Mouse (Mus musculus): ENCODE data around the gene Efcab6.

Efcab6 gene

DNA sequence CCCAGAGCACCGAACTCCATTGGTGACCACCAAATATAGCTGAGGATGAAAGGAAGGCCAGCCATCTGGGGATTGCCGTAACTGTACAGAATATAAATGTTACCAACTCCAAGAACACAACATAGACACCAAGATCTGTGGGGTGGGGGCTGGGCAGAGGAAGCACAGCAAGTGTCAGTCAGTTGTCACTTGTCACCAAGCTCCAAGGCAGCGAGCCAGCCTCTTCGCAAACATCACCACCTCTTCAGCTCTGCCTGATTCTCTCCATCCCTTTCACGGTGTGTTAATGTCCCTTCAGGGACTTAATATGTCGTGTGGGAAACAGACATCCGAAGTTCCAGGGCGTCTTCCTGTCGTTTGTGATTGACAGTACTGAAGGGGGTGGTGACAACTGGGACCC lies 93.0 kb downstream of the Efcab6 start:
- DNase-seq (ENCODE audit: low spot score), result no peak

DNA sequence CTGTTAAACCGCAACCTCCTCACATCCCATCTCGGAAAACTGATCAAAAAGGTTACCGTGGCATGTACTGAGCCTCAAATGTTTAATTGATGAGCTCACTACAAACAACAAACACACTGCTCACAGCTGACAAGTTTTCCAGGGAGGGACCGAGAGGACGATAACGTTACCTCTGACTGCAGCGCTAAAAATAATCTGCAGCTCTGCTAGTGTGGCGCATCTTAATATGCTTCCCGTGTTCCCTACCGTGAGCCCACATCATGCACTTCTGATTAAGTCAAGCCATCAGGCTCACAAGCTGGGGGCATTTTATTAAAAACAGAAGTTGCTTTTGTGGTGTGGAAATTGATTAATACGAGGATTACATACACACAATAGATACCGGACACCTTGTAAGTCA lies 97.4 kb downstream of the Efcab6 start:
- DNase-seq (ENCODE audit: low spot score), result no peak

GRCm38 (mm10) chr15:83965126-83965525 lies 100.1 kb downstream of the Efcab6 start:
- DNase-seq (ENCODE audit: low spot score), result no peak

- no peak for DNase-seq (ENCODE audit: low spot score)
These were observed 106.8 kb downstream of the Efcab6 start for GRCm38 (mm10) chr15:83958376-83958775.

GRCm38 (mm10) chr15:83956996-83957395 lies 108.2 kb downstream of the Efcab6 start:
- no peak for DNase-seq (ENCODE audit: low spot score)

- DNase-seq (ENCODE audit: low spot score), result no peak
These were observed 109.1 kb downstream of the Efcab6 start for GRCm38 (mm10) chr15:83955948-83956707.

GRCm38 (mm10) chr15:83949729-83950491 lies 115.3 kb downstream of the Efcab6 start:
- no peak for DNase-seq (ENCODE audit: low spot score)

DNA sequence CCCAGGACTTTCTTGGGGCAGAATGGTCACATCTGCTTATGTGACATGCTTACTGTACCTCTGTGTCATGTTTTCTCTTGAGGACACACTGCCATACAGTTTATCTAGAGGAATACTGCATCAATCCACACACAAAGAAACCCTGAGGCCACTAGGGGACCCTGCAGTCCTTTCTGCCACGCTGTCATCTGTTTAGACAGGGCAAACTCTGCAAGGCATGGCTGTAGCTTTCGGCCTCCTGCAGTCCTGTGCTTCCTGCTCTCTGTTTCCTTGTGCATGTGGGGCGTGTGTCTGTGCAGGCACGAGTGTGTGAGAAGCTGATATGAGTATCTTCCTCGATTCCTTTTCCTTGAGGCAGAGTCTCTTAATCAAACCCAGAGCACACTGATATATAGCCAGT lies 125.5 kb downstream of the Efcab6 start:
- no peak for DNase-seq (ENCODE audit: low spot score)

GRCm38 (mm10) chr15:83938466-83938865 lies 126.7 kb downstream of the Efcab6 start:
- DNase-seq (ENCODE audit: low spot score), result no peak

GRCm38 (mm10) chr15:83936506-83936905 lies 128.7 kb downstream of the Efcab6 start:
- no peak for DNase-seq (ENCODE audit: low spot score)

- no peak for DNase-seq (ENCODE audit: low spot score)
These were observed 130.4 kb downstream of the Efcab6 start for GRCm38 (mm10) chr15:83934816-83935215.

DNA sequence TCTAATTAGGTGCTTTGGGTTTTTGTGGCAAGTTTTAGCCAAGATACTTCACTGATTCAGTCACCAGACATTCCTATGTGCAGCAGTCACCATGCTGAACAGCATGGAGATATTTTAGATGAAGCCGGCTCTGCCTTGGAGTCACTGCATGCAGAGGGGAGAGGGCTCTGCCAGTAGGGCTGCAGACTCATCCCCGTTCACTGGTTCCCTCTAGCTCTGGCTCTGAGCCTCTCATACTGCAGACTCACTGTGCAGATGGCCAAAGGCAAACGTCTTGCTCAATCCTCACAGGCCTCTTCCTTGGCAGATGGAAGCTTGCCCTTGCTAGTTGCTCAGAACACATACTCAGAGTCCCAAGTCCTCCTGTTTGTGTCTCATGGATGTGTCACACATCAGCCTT lies 139.8 kb downstream of the Efcab6 start:
- DNase-seq (ENCODE audit: low spot score), result no peak

GRCm38 (mm10) chr15:83924656-83925055 lies 140.5 kb downstream of the Efcab6 start:
- peak; percentile 14 for DNase-seq (ENCODE audit: low spot score)

DNA sequence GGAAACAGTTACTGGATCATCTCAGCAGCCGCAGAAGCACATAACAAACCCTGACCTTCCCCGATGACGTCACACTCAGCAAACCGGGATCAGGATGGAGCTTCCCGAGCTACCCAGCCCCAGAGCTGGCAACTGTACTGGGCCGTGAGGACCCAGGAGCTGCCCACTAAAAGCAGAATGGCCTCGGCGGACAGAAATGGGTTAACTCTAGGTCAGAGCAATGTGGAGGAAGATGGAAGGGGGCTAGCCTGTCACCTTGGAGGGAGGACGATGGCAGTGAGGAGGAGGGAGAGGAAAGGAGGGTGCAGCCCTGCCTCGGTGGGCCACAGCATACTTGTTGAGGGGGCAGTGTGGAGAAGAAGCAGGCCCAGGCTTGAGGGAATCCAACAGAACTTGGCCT lies 149.8 kb downstream of the Efcab6 start:
- DNase-seq (ENCODE audit: low spot score), result no peak

GRCm38 (mm10) chr15:83913028-83913714 lies 152.0 kb downstream of the Efcab6 start:
- DNase-seq (ENCODE audit: low spot score), result no peak

- no peak for DNase-seq (ENCODE audit: low spot score)
These were observed 158.7 kb downstream of the Efcab6 start for GRCm38 (mm10) chr15:83906472-83906871.

DNA sequence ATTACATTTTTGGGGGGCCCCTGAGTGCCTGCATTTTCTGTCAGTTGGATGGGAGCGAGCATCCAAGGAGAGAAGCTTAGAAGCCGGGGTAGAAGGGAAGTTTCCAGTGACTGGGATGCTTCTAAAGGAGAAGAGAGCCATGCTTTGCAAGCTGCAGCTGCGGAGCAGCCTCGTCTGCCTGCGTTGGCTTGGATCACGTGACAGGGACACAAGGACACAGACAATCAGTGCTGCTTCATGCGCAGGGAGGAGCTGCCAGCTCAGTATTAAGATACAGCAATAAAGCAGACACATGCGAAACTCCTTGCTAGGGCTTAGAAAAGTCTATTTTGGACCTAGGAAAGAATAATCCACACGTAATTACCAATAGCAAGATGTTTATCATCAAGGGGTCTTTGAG lies 167.9 kb downstream of the Efcab6 start:
- DNase-seq (ENCODE audit: low spot score), result no peak

DNA sequence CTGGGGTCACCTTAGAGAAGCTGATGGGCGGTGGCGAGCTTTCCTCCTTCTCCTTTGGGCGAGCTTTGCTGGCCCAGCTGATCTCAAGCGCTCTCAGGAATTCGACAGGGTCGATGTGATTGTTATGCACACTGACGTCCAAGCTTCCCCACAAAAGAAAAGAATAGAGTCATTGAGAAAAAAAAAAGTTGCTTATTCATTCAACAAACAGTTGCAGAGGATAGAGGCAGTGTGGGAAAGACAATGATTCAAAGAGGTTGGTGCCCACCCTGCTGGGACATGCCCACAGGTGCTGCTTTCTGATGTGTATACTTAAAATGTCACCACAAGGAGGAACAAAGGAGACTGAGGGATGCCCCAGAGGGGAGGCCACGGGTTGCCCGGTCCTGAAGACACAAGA lies 169.2 kb downstream of the Efcab6 start:
- no peak for DNase-seq (ENCODE audit: low spot score)

DNA sequence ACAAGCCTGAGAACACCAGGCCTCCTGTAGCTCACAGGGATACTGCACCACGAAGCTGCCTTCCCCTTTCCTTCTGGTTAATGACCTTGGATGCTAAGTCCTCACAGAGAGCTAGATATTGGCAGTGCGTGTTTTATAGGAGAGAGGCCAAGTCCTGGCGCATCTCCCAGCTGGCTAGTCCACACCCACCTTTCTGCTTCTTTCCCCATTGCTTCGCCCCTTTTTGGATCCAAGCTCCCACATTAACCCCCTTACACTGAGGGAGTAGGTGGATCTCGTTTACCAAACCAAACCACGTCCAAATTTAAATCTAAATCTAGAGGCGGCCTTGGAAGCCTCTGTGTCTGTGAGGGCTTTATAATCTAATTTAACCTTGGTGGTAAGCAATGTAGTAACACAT lies 170.9 kb downstream of the Efcab6 start:
- no peak for DNase-seq (ENCODE audit: low spot score)

GRCm38 (mm10) chr15:83892871-83893270 lies 172.3 kb downstream of the Efcab6 start:
- DNase-seq (ENCODE audit: low spot score), result no peak

GRCm38 (mm10) chr15:83884291-83884690 lies 180.9 kb downstream of the Efcab6 start:
- no peak for DNase-seq (ENCODE audit: low spot score)

GRCm38 (mm10) chr15:83883821-83884220 lies 181.4 kb downstream of the Efcab6 start:
- DNase-seq (ENCODE audit: low spot score), result no peak

- peak; percentile 31 for DNase-seq (ENCODE audit: low spot score)
These were observed 185.3 kb downstream of the Efcab6 start for GRCm38 (mm10) chr15:83879845-83880244.
